8 mouse cellular contexts compared by ENCODE assay signal in the genomic region with DNA sequence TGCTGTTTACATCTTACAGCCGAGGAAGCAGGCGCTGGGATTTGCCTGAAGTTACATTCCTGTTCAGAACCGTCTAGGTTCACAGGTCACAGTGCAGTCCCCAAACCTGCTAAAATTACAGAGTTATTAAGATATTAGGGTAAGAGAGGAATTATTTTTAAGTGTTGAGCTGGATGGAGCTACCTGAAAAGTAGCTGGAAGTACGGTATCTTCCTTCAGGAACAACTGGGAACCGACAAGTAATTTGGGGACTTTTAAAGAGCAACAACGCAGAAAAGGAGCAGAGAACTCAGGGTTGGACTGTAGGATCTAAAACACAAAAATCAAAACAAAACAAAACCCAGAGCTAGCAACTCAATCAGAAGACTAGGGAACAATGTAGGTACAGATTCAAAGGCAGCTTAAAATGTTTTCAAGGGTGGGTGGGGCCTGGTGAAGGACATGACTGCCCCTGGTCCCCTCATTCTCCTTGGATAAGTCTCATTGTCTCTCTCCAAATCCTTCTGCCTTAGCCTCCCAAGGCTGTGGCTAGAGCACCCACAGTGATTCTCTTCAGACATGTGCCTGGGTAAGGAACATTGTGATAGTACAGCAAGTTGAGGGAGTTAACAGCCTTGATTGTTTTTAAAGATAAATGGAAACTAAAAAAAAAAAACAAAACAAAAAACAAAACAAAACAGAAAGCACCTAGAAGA. TPM values are rescaled to one million over a fixed set of nuclear protein-coding genes. Genes with fewer than 3 reads are reported as not detected.
DNase-seq lines count a peak whose midpoint lies in the region; ATAC-seq lines count a peak whose summit lies in the region.

No protein-coding gene starts in this region.

- H3K4me2 ChIP-seq in liver, embryonic 13.5 days, result peak overlapping the region; percentile 85

- peak overlapping the region; percentile 99 for H3K4me3 ChIP-seq in erythroblast, embryonic 14.5 days (replicated peaks)
- H3K4me3 ChIP-seq in forebrain, embryonic 10.5 days, result peak overlapping the region; percentile 88
- peak overlapping the region; percentile 93 for H3K4me3 ChIP-seq in liver, embryonic 13.5 days (replicated peaks)

- WGBS in forebrain, embryonic 10.5 days, result 18% methylated on average over 6 of the region's 6 CpGs
- 79% methylated on average over 6 of the region's 6 CpGs for WGBS in liver, embryonic 13.5 days (ENCODE audit: insufficient replicate concordance)

- peak; percentile 48 for DNase-seq in A20 (ENCODE audit: low read depth, low spot score)
- DNase-seq in forebrain, embryonic 10.5 days (ENCODE audit: extremely low spot score, low spot score), result no peak
- no peak for DNase-seq in liver, embryonic 13.5 days
- DNase-seq in frontal cortex, postnatal 14 days (ENCODE audit: low spot score in 2 of 2), result no peak
- DNase-seq in left cerebral cortex, postnatal 4 days, result no peak

- intact Hi-C loops in left cerebral cortex, postnatal 4 days (cut with DNase I), result loop anchor here (2.0 to 10.0 kb wide), 6 partner anchors 119 to 516 kb away; a partner anchor contains a TSS

- no peak for ATAC-seq in erythroblast, adult 5-6 weeks (replicated peaks; ENCODE audit: low FRiP score, poor library complexity, severe bottlenecking)
- no peak for ATAC-seq in liver, embryonic 13.5 days (ENCODE audit: low read depth)
- no peak for ATAC-seq in monocyte, adult 5-6 weeks (replicated peaks; ENCODE audit: insufficient number of reproducible peaks, low FRiP score, low TSS enrichment, poor library complexity, severe bottlenecking)

- peaks cover 33% of the 10 kb centered on the region for H3K4me1 ChIP-seq in erythroblast, embryonic 14.5 days (ENCODE audit: control insufficient read depth)
- peaks cover 42% of the 10 kb centered on the region for H3K4me1 ChIP-seq in forebrain, embryonic 10.5 days
- H3K4me1 ChIP-seq in liver, embryonic 13.5 days (replicated peaks), result peaks cover 27% of the 10 kb centered on the region

- no peaks in the 10 kb centered on the region for H3K36me3 ChIP-seq in erythroblast, embryonic 14.5 days (ENCODE audit: control insufficient read depth)
- H3K36me3 ChIP-seq in forebrain, embryonic 10.5 days (replicated peaks), result no peaks in the 10 kb centered on the region
- no peaks in the 10 kb centered on the region for H3K36me3 ChIP-seq in liver, embryonic 13.5 days

- H3K27ac ChIP-seq in forebrain, embryonic 10.5 days, result peak overlapping the region; percentile 97
- peak overlapping the region; percentile 98; the same call in 1 of the 2 replicates for H3K27ac ChIP-seq in liver, embryonic 13.5 days

- peak overlapping the region; percentile 84 for H3K9ac ChIP-seq in liver, embryonic 13.5 days

- no peaks in the 10 kb centered on the region for H3K9me3 ChIP-seq in erythroblast, embryonic 14.5 days (ENCODE audit: control insufficient read depth, low read length)
- H3K9me3 ChIP-seq in forebrain, embryonic 10.5 days, result no peaks in the 10 kb centered on the region
- H3K9me3 ChIP-seq in liver, embryonic 13.5 days (replicated peaks), result no peaks in the 10 kb centered on the region

- no peaks in the 10 kb centered on the region for H3K27me3 ChIP-seq in erythroblast, embryonic 14.5 days (ENCODE audit: control insufficient read depth)
- H3K27me3 ChIP-seq in forebrain, embryonic 10.5 days (ENCODE audit: poor library complexity, severe bottlenecking), result no peaks in the 10 kb centered on the region
- no peaks in the 10 kb centered on the region for H3K27me3 ChIP-seq in liver, embryonic 13.5 days

RNA-seq across cellular contexts. Expression of a gene that starts 43.9 kb away (rescaled TPM):
- polyA plus RNA-seq in erythroblast, embryonic 14.5 days (2012), result 0.50 and 0.56 TPM in 2 replicates
- 22.8 and 50.5 TPM in 2 replicates for total RNA-seq in erythroblast, adult 5-6 weeks (2015; ENCODE audit: low replicate concordance)
- total RNA-seq in erythroblast, adult 5-6 weeks (2017; ENCODE audit: low replicate concordance), result 64.5 and 64.7 TPM in 2 replicates
- polyA plus RNA-seq in forebrain, embryonic 10.5 days (2016; fragmentation: Nextera tagmentation; extraction: Ambion mirVana), result 52.3 and 53.9 TPM in 2 replicates
- polyA plus RNA-seq in liver, embryonic 13.5 days (2015; fragmentation: Nextera tagmentation; extraction: Ambion mirVana), result 20.0 and 25.5 TPM in 2 replicates
- total RNA-seq in monocyte, adult 5-6 weeks (2017), result 88.0 to 131 TPM (median 96.2 TPM) in 3 replicates
- total RNA-seq in left cerebral cortex, postnatal 4 days (2021), result 10 to 100 TPM; 45.8 to 55.4 TPM
